Mouse (Mus musculus) midbrain, postnatal 0 days (tissue): Measurements from ENCODE around the gene Plekhg5. TPM values are rescaled to one million over a fixed set of nuclear protein-coding genes. Genes with fewer than 3 reads are reported as not detected.

Experiments used
- ATAC-seq: fragments of 200-750 bp; cut with Nextera tagmentation; 2 replicates; pipeline ENCODE4 v1.8.0; 2017; ENCODE audit warnings: moderate number of reproducible peaks, mild to moderate bottlenecking, moderate TSS enrichment, moderate library complexity; ENCODE audit not compliant: low FRiP score
- DNase-seq: peaks from one replicate; pipeline ENCODE4 v3.0.0-alpha.2; 2015; ENCODE audit warnings: low spot score
- H3K27ac ChIP-seq: fragments of 300-500 bp; sonication (generic); 2 replicates; pipeline ENCODE4 v1.5.1; 2014; ENCODE audit warnings: low read depth, mild to moderate bottlenecking, low read length, mixed read lengths
- H3K27me3 ChIP-seq: fragments of 300-500 bp; sonication (generic); 2 replicates; pipeline ENCODE4 v1.6.1; 2014; ENCODE audit warnings: low read length, control low read depth, mixed read lengths; ENCODE audit not compliant: insufficient read depth
- H3K36me3 ChIP-seq: fragments of 300-500 bp; sonication (generic); 2 replicates; pipeline ENCODE4 v1.6.1; 2014; ENCODE audit warnings: low read length, control low read depth, mixed read lengths; ENCODE audit not compliant: insufficient read depth
- H3K4me1 ChIP-seq: fragments of 300-500 bp; sonication (generic); 2 replicates; pipeline ENCODE4 v1.6.1; 2014; ENCODE audit warnings: mild to moderate bottlenecking, control low read depth, antibody characterized with exemption, low read length, mixed read lengths; ENCODE audit not compliant: insufficient read depth
- H3K4me2 ChIP-seq: fragments of 300-500 bp; sonication (generic); 2 replicates; pipeline ENCODE4 v1.6.1; 2014; ENCODE audit warnings: low read depth, mild to moderate bottlenecking, low read length, mixed read lengths; ENCODE audit not compliant: poor library complexity, severe bottlenecking
- H3K4me3 ChIP-seq: fragments of 300-500 bp; sonication (generic); 2 replicates; pipeline ENCODE4 v1.5.1; 2014; ENCODE audit warnings: low read depth, mild to moderate bottlenecking, low read length, moderate library complexity
- H3K9ac ChIP-seq: fragments of 300-500 bp; sonication (generic); replicated peaks from 2 replicates; pipeline ENCODE4 v1.6.1; 2014; ENCODE audit warnings: mild to moderate bottlenecking, low read length, moderate library complexity, mixed read lengths; ENCODE audit not compliant: poor library complexity, severe bottlenecking
- H3K9me3 ChIP-seq: fragments of 300-500 bp; sonication (generic); 2 replicates; pipeline ENCODE4 v1.6.1; 2016; ENCODE audit warnings: low read length, control low read depth
- CTCF ChIP-seq: IDR thresholded peaks from 2 replicates; pipeline ENCODE4 v1.5.1; 2016; ENCODE audit warnings: antibody characterized with exemption, mild to moderate bottlenecking
- WGBS: fragments of 180-500 bp; shearing (Covaris S2); extraction: QIAGEN DNeasy Blood & Tissue Kit; methylation state at CpG from one replicate; pipeline ENCODE4 v1.1.7; 2014; 5-methylcytosine and 5-hydroxymethylcytosine counted together
- polyA plus RNA-seq: library from polyadenylated mRNA; unstranded; fragments of >200 nt; fragmentation: Nextera tagmentation; extraction: Ambion mirVana; gene quantifications from 2 replicates; pipeline ENCODE4 v1.2.1, GENCODE M21; 2015
- total RNA-seq: library from RNA; depleted of rRNA; stranded (reverse); fragments of >200 nt; gene quantifications from 2 replicates; pipeline ENCODE4 v1.2.3, GENCODE M21; 2014

Gene Plekhg5
- total and polyA plus RNA-seq, 2 experiments from 2014 or later = 13.0 to 33.5 TPM

GRCm38 (mm10) chr4:152109509-152109908 lies 37.2 kb downstream of the Plekhg5 start:
- Histone ChIP-seq H3K36me3 (peaks cover 10% of the 10 kb centered on the region), H3K27me3 (peaks cover 8% of the 10 kb centered on the region), H3K9me3 (no peaks in the 10 kb centered on the region), H3K4me3 (no peak overlapping the region), H3K9ac (no peak overlapping the region), H3K4me2 (no peak overlapping the region), H3K27ac (no peak overlapping the region), H3K4me1 (peaks cover 10% of the 10 kb centered on the region; the same call in 1 of the 2 replicates)
- ATAC-seq (no peak), DNase-seq (no peak)
- TF ChIP-seq CTCF = peak; percentile 41
- 85% methylated on average over 3 of the region's 3 CpGs for WGBS

GRCm38 (mm10) chr4:152110689-152111088 lies 38.4 kb downstream of the Plekhg5 start:
- ATAC-seq (no peak), DNase-seq (no peak)
- Histone ChIP-seq H3K27me3 (peaks cover 19% of the 10 kb centered on the region), H3K4me3 (no peak overlapping the region), H3K27ac (no peak overlapping the region), H3K36me3 (peaks cover 15% of the 10 kb centered on the region), H3K4me1 (peaks cover 10% of the 10 kb centered on the region; the same call in 1 of the 2 replicates), H3K9ac (no peak overlapping the region), H3K9me3 (no peaks in the 10 kb centered on the region), H3K4me2 (no peak overlapping the region)
- 83% methylated on average over 4 of the region's 4 CpGs for WGBS
- no peak for TF ChIP-seq CTCF

DNA sequence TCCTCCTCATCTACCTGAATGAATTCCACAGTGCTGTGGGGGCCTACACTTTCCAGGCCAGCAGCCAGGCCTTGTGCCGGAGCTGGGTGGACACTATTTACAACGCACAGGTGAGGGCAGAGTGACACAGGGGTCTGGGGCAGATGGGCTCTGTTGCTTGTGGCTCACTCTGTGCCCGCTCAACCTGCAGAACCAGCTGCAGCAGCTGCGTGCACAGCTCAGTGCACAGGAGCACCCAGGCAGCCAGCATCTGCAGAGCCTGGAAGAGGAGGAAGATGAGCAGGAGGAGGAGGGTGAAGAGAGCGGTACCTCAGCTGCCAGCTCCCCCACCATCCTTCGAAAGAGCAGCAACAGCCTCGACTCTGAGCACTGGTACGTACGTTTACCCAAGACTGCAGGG lies 40.0 kb downstream of the Plekhg5 start:
- Histone ChIP-seq H3K4me1 (peaks cover 9% of the 10 kb centered on the region; the same call in 1 of the 2 replicates), H3K4me3 (no peak overlapping the region), H3K4me2 (no peak overlapping the region), H3K27ac (no peak overlapping the region), H3K9me3 (no peaks in the 10 kb centered on the region), H3K9ac (no peak overlapping the region), H3K36me3 (peaks cover 15% of the 10 kb centered on the region), H3K27me3 (peaks cover 33% of the 10 kb centered on the region)
- 73% methylated on average over 9 of the region's 9 CpGs for WGBS
- no peak for ATAC-seq
- no peak for DNase-seq
- TF ChIP-seq CTCF = no peak

- Histone ChIP-seq H3K4me3 (no peak overlapping the region), H3K9ac (no peak overlapping the region), H3K4me1 (no peaks in the 10 kb centered on the region), H3K36me3 (peaks cover 15% of the 10 kb centered on the region), H3K9me3 (no peaks in the 10 kb centered on the region), H3K27ac (no peak overlapping the region), H3K4me2 (no peak overlapping the region), H3K27me3 (peaks cover 48% of the 10 kb centered on the region)
- WGBS = 70% methylated on average over 16 of the region's 16 CpGs
- DNase-seq = no peak
- peak; percentile 26 for TF ChIP-seq CTCF
- no peak for ATAC-seq
Observed at GRCm38 (mm10) chr4:152114080-152114479, 41.8 kb downstream of the Plekhg5 start.

DNA sequence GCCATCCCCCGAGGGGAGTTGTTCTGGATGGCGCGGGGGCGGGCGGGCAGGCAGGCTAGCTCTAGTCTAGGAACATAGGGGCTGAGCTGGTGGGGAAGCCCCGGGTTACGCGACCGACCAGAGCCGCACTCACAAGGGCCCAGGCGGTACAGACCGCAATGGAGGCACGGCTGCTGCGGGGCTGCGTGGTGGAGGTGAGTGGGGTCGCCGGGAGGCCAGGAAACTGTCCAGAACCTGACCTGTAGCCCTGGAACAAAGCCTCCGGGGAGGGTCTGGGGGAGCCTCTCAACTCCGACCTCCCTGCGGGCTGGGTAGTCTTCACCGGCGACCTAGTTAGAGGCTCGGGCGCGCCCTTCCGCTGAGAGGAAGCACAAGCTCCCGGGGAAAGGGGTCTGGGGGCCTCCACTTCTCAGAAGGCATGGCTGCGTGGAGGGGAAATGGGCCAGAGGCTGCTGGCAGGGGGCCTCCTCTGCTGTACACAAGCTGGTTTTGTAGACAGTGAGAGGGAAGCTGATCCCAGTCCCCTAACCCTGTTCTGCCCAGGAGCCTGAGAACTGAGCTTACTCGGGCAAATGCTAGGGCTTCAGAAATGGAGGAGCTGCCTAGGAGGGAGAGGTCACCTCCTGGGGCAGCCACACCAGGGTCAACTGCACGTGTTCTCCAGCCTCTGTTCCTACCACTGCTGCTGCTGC lies 43.8 kb downstream of the Plekhg5 start, which contains the start of gene Tnfrsf25:
TSS of gene Tnfrsf25 (plus strand) at position 14 of the 692 bp plus-strand sequence.
- Histone ChIP-seq H3K4me1 (0 out of 2 replicates have a peak, but pooled peaks cover 3% of the 10 kb centered on the region), H3K4me2 (0 out of 2 replicates have a peak within 1 kb of the TSS, but pooled peaks have one; percentile 6), H3K4me3 (no peak within 1 kb of the TSS), H3K27me3 (peaks cover 65% of the 10 kb centered on the region), H3K27ac (0 out of 2 replicates have a peak within 1 kb of the TSS, but pooled peaks have one; percentile 3), H3K9ac (no peak within 1 kb of the TSS), H3K36me3 (peaks cover 15% of the 10 kb centered on the region), H3K9me3 (no peaks in the 10 kb centered on the region)
- no peak for DNase-seq
- no peak for ATAC-seq
- WGBS = 5% methylated on average over 29 of the region's 30 CpGs
- no peak for TF ChIP-seq CTCF

- peaks cover 80% of the 10 kb centered on the region for H3K27me3 ChIP-seq
- DNase-seq (no peak), ATAC-seq (no peak)
- no peak overlapping the region for H3K27ac ChIP-seq
- H3K4me1 ChIP-seq = 0 out of 2 replicates have a peak, but pooled peaks cover 3% of the 10 kb centered on the region
- H3K4me2 ChIP-seq = no peak overlapping the region
- H3K4me3 ChIP-seq = no peak overlapping the region
- no peak overlapping the region for H3K9ac ChIP-seq
- no peaks in the 10 kb centered on the region for H3K9me3 ChIP-seq
- TF ChIP-seq CTCF = no peak
- peaks cover 15% of the 10 kb centered on the region for H3K36me3 ChIP-seq
- 78% methylated on average over 9 of the region's 9 CpGs for WGBS
Observed at GRCm38 (mm10) chr4:152117538-152117937, 45.2 kb downstream of the Plekhg5 start.
